Mouse (Mus musculus) bone marrow, adult 2 months (tissue): Measurements from ENCODE around the gene E330017A01Rik.

ENCODE experiments used
- CTCF ChIP-seq: fragments of 200-500 bp; IDR thresholded peaks from 2 replicates; pipeline ENCODE4 v1.5.1; 2011; ENCODE audit warnings: low read length, control low read depth; ENCODE audit not compliant: control insufficient read depth, insufficient read depth
- POLR2A ChIP-seq: fragments of 200-500 bp; IDR thresholded peaks from 2 replicates; pipeline ENCODE4 v1.6.1; 2011; ENCODE audit warnings: low read depth, mild to moderate bottlenecking, control low read depth, low read length, borderline replicate concordance; ENCODE audit not compliant: control insufficient read depth

DNA sequence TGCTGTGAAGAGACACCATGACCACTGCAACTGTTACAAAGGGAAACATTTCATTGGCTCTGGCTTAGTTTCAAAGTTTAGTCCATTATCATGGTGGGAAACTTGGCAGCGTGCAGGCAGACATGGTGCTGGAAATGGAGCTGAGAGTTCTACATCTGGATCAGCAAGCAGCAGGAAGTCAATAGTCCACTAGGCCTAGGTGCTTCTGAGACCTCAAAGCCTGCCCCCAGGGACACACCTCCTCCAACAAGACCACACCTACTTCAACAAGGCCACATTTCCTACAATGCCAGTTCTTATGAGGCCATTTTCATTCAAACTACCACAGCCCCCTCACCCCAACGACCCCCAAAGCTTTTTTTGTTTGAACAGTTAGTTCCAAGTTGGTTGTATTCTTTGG, 8.8 kb downstream of the E330017A01Rik start:
- TF ChIP-seq CTCF (no peak), POLR2A (no peak)
